Mouse (Mus musculus) heart, embryonic 11.5 days (tissue): ENCODE results near the gene Mphosph10. TPM values are rescaled to one million over a fixed set of nuclear protein-coding genes. Genes with fewer than 3 reads are reported as not detected.

Experiments
- ATAC-seq: fragments of 200-750 bp; cut with Nextera tagmentation; replicated peaks from 2 replicates; pipeline ENCODE4 v1.8.0; 2017; ENCODE audit warnings: moderate library complexity; ENCODE audit not compliant: insufficient number of reproducible peaks, low FRiP score, low TSS enrichment
- H3K27ac ChIP-seq: fragments of 300-500 bp; sonication (generic); 2 replicates; pipeline ENCODE4 v1.5.1; 2014; ENCODE audit warnings: mild to moderate bottlenecking, low read depth, low read length
- H3K27me3 ChIP-seq: fragments of 300-500 bp; sonication (generic); 2 replicates; pipeline ENCODE4 v1.6.1; 2014; ENCODE audit warnings: mild to moderate bottlenecking, low read length, mixed read lengths; ENCODE audit not compliant: control insufficient read depth, insufficient read depth
- H3K36me3 ChIP-seq: fragments of 300-500 bp; sonication (generic); 2 replicates; pipeline ENCODE4 v1.6.1; 2014; ENCODE audit warnings: mild to moderate bottlenecking, low read length, moderate library complexity, mixed read lengths; ENCODE audit not compliant: control insufficient read depth, insufficient read depth
- H3K4me1 ChIP-seq: fragments of 300-500 bp; sonication (generic); 2 replicates; pipeline ENCODE4 v1.6.1; 2014; ENCODE audit warnings: low read length; ENCODE audit not compliant: control insufficient read depth, insufficient read depth
- H3K4me2 ChIP-seq: fragments of 300-500 bp; sonication (generic); 2 replicates; pipeline ENCODE4 v1.6.1; 2014; ENCODE audit warnings: mild to moderate bottlenecking, moderate library complexity
- H3K4me3 ChIP-seq: fragments of 300-500 bp; sonication (generic); 2 replicates; pipeline ENCODE4 v1.5.1; 2014; ENCODE audit warnings: low read depth, low read length
- H3K9ac ChIP-seq: fragments of 300-500 bp; sonication (generic); 2 replicates; pipeline ENCODE4 v1.6.1; 2014; ENCODE audit warnings: mild to moderate bottlenecking, low read depth, low read length, moderate library complexity
- H3K9me3 ChIP-seq: fragments of 300-500 bp; sonication (generic); replicated peaks from 2 replicates; pipeline ENCODE4 v1.6.1; 2016; ENCODE audit warnings: low read length; ENCODE audit not compliant: control insufficient read depth
- WGBS: fragments of 180-500 bp; shearing (Covaris S2); extraction: QIAGEN DNeasy Blood & Tissue Kit; methylation state at CpG from one replicate; pipeline ENCODE4 v1.1.7; 2014; ENCODE audit not compliant: insufficient replicate concordance; 5-methylcytosine and 5-hydroxymethylcytosine counted together
- polyA plus RNA-seq: library from polyadenylated mRNA; unstranded; fragments of >200 nt; fragmentation: Nextera tagmentation; extraction: Ambion mirVana; gene quantifications from 2 replicates; pipeline ENCODE4 v1.2.1, GENCODE M21; 2014

The Mphosph10 gene
- polyA plus RNA-seq, 1 experiment from 2014 or later: 31.2 TPM

GRCm38 (mm10) chr7:64358666-64359065, 33.4 kb downstream of the Mphosph10 start:
- Histone ChIP-seq H3K27me3 (no peaks in the 10 kb centered on the region), H3K4me1 (no peaks in the 10 kb centered on the region), H3K9ac (no peak overlapping the region), H3K4me2 (no peak overlapping the region), H3K36me3 (peaks cover 17% of the 10 kb centered on the region), H3K27ac (no peak overlapping the region), H3K9me3 (no peaks in the 10 kb centered on the region), H3K4me3 (no peak overlapping the region)
- WGBS: 74% methylated on average over 6 of the region's 6 CpGs
- ATAC-seq: no peak

GRCm38 (mm10) chr7:64357405-64357804, 34.7 kb downstream of the Mphosph10 start:
- Histone ChIP-seq H3K4me3 (no peak overlapping the region), H3K4me2 (no peak overlapping the region), H3K36me3 (peaks cover 13% of the 10 kb centered on the region), H3K27me3 (no peaks in the 10 kb centered on the region), H3K27ac (no peak overlapping the region), H3K9me3 (no peaks in the 10 kb centered on the region), H3K9ac (no peak overlapping the region), H3K4me1 (no peaks in the 10 kb centered on the region)
- ATAC-seq: no peak
- 91% methylated on average over 9 of the region's 9 CpGs for WGBS

GRCm38 (mm10) chr7:64356661-64357060, 35.4 kb downstream of the Mphosph10 start:
- no peak for ATAC-seq
- Histone ChIP-seq H3K36me3 (peaks cover 7% of the 10 kb centered on the region), H3K27ac (no peak overlapping the region), H3K4me2 (no peak overlapping the region), H3K9me3 (no peaks in the 10 kb centered on the region), H3K4me1 (no peaks in the 10 kb centered on the region), H3K4me3 (no peak overlapping the region), H3K27me3 (no peaks in the 10 kb centered on the region), H3K9ac (no peak overlapping the region)
- 87% methylated on average over 5 of the region's 5 CpGs for WGBS

GRCm38 (mm10) chr7:64354206-64354605, 37.9 kb downstream of the Mphosph10 start:
- no peak overlapping the region for H3K4me2 ChIP-seq
- ATAC-seq: no peak
- H3K9ac ChIP-seq: no peak overlapping the region
- no peaks in the 10 kb centered on the region for H3K27me3 ChIP-seq
- no peaks in the 10 kb centered on the region for H3K9me3 ChIP-seq
- H3K36me3 ChIP-seq: peaks cover 4% of the 10 kb centered on the region; the same call in 1 of the 2 replicates
- no peak overlapping the region for H3K4me3 ChIP-seq
- no peaks in the 10 kb centered on the region for H3K4me1 ChIP-seq
- H3K27ac ChIP-seq: no peak overlapping the region
- 68% methylated on average over 14 of the region's 14 CpGs for WGBS

GRCm38 (mm10) chr7:64351087-64351486, 41.0 kb downstream of the Mphosph10 start:
- Histone ChIP-seq H3K4me2 (no peak overlapping the region), H3K4me3 (no peak overlapping the region), H3K36me3 (peaks cover 2% of the 10 kb centered on the region; the same call in 1 of the 2 replicates), H3K4me1 (no peaks in the 10 kb centered on the region), H3K9ac (no peak overlapping the region), H3K27me3 (no peaks in the 10 kb centered on the region), H3K27ac (no peak overlapping the region), H3K9me3 (no peaks in the 10 kb centered on the region)
- ATAC-seq: no peak
- 81% methylated on average over 4 of the region's 4 CpGs for WGBS

- Histone ChIP-seq H3K27me3 (no peaks in the 10 kb centered on the region), H3K27ac (no peak overlapping the region), H3K36me3 (peaks cover 2% of the 10 kb centered on the region; the same call in 1 of the 2 replicates), H3K4me2 (no peak overlapping the region), H3K4me1 (no peaks in the 10 kb centered on the region), H3K9me3 (no peaks in the 10 kb centered on the region), H3K4me3 (no peak overlapping the region), H3K9ac (no peak overlapping the region)
- ATAC-seq: no peak
- WGBS: 86% methylated on average over 15 of the region's 15 CpGs
Measured at GRCm38 (mm10) chr7:64349147-64349861, 42.8 kb downstream of the Mphosph10 start.

- H3K4me2 ChIP-seq: no peak overlapping the region
- H3K4me3 ChIP-seq: no peak overlapping the region
- no peak overlapping the region for H3K27ac ChIP-seq
- no peak overlapping the region for H3K9ac ChIP-seq
- no peaks in the 10 kb centered on the region for H3K4me1 ChIP-seq
- no peaks in the 10 kb centered on the region for H3K9me3 ChIP-seq
- H3K36me3 ChIP-seq: no peaks in the 10 kb centered on the region; the same call in 1 of the 2 replicates
- WGBS: 90% methylated on average over 1 of the region's 1 CpGs
- no peak for ATAC-seq
- no peaks in the 10 kb centered on the region for H3K27me3 ChIP-seq
Measured at GRCm38 (mm10) chr7:64347813-64348212, 44.3 kb downstream of the Mphosph10 start.

- no peak overlapping the region for H3K9ac ChIP-seq
- no peak overlapping the region for H3K27ac ChIP-seq
- no peaks in the 10 kb centered on the region for H3K27me3 ChIP-seq
- H3K4me1 ChIP-seq: no peaks in the 10 kb centered on the region
- no peak overlapping the region for H3K4me2 ChIP-seq
- ATAC-seq: no peak
- 88% methylated on average over 1 of the region's 1 CpGs for WGBS
- no peaks in the 10 kb centered on the region for H3K9me3 ChIP-seq
- H3K4me3 ChIP-seq: no peak overlapping the region
- peaks cover 6% of the 10 kb centered on the region; the same call in 1 of the 2 replicates for H3K36me3 ChIP-seq
Measured at GRCm38 (mm10) chr7:64332686-64333085, 59.4 kb downstream of the Mphosph10 start.

- Histone ChIP-seq H3K9me3 (no peaks in the 10 kb centered on the region), H3K9ac (no peak overlapping the region), H3K36me3 (peaks cover 5% of the 10 kb centered on the region; the same call in 1 of the 2 replicates), H3K27me3 (no peaks in the 10 kb centered on the region), H3K4me3 (no peak overlapping the region), H3K4me2 (no peak overlapping the region), H3K4me1 (no peaks in the 10 kb centered on the region), H3K27ac (no peak overlapping the region)
- no peak for ATAC-seq
- WGBS: 76% methylated on average over 3 of the region's 3 CpGs
Measured at GRCm38 (mm10) chr7:64331309-64331708, 60.8 kb downstream of the Mphosph10 start.
